Mouse (Mus musculus): Measurements from ENCODE around the gene Plcb4.

GRCm38 (mm10) chr2:135677601-135678000 is 18.8 kb downstream of the Plcb4 start:
- TF ChIP-seq CTCF (IDR thresholded peaks at IDR 0.05; ENCODE audit: insufficient read depth, low read length): no peak
- TF ChIP-seq POLR2A (IDR thresholded peaks at IDR 0.05; ENCODE audit: borderline replicate concordance, extremely low read depth, low read depth, low read length): no peak
